7 mouse cellular contexts compared by ENCODE assay signal in genomic region chr6:11908170-11908569, GRCm38 (mm10). TPM values are rescaled to one million over a fixed set of nuclear protein-coding genes. Genes with fewer than 3 reads are reported as not detected.
DNase-seq lines count a peak whose midpoint lies in the region; ATAC-seq and TF ChIP-seq lines count a peak whose summit lies in the region.

No protein-coding gene starts in this region.

- no peaks in the 10 kb centered on the region for H3K9me3 ChIP-seq in lung, embryonic 14.5 days (ENCODE audit: low read depth, low read length)
- no peaks in the 10 kb centered on the region for H3K9me3 ChIP-seq in hindbrain, postnatal 0 days (ENCODE audit: low read length)

- DNase-seq in lung, embryonic 14.5 days, result peak; percentile 27
- DNase-seq in lung, postnatal 10 days, result no peak
- DNase-seq in embryo, embryonic 10 days (ENCODE audit: low spot score), result peak; percentile 6
- peak; percentile 9 for DNase-seq in hindbrain, postnatal 0 days (ENCODE audit: low spot score)
- peak; percentile 45 for DNase-seq in naive thymus-derived CD4-positive, alpha-beta T cell, adult 2 months (ENCODE audit: low read depth)
- DNase-seq in adrenal gland, postnatal 10 days, result no peak
- DNase-seq in cerebellum, adult 9-10 months, result no peak

- peak overlapping the region; percentile 64 for H3K4me2 ChIP-seq in lung, embryonic 14.5 days
- H3K4me2 ChIP-seq in hindbrain, postnatal 0 days (ENCODE audit: low read depth, low read length), result peak overlapping the region; percentile 70

- TF ChIP-seq CTCF in lung, embryonic 14.5 days (IDR thresholded peaks at IDR 0.05; ENCODE audit: low read depth), result no peak
- TF ChIP-seq CTCF in hindbrain, postnatal 0 days (IDR thresholded peaks at IDR 0.05; ENCODE audit: low read depth), result peak; percentile 22

- peak overlapping the region; percentile 79 for H3K27ac ChIP-seq in lung, embryonic 14.5 days (ENCODE audit: low read depth)
- peak overlapping the region; percentile 89; the same call in 1 of the 2 replicates for H3K27ac ChIP-seq in hindbrain, postnatal 0 days

- no peaks in the 10 kb centered on the region for H3K27me3 ChIP-seq in lung, embryonic 14.5 days (ENCODE audit: insufficient read depth, low read length)
- no peaks in the 10 kb centered on the region for H3K27me3 ChIP-seq in hindbrain, postnatal 0 days (ENCODE audit: insufficient read depth, low read length)

- H3K4me1 ChIP-seq in lung, embryonic 14.5 days (ENCODE audit: insufficient read depth), result no peaks in the 10 kb centered on the region; the same call in 1 of the 2 replicates
- peaks cover 14% of the 10 kb centered on the region for H3K4me1 ChIP-seq in hindbrain, postnatal 0 days (ENCODE audit: insufficient read depth, low read length)

- peaks cover 17% of the 10 kb centered on the region for H3K36me3 ChIP-seq in lung, embryonic 14.5 days (ENCODE audit: insufficient read depth)
- peaks cover 3% of the 10 kb centered on the region; the same call in 1 of the 2 replicates for H3K36me3 ChIP-seq in hindbrain, postnatal 0 days (ENCODE audit: insufficient read depth, low read length)

- ATAC-seq in lung, embryonic 14.5 days (ENCODE audit: insufficient read depth), result no peak
- ATAC-seq in hindbrain, postnatal 0 days, result no peak

- WGBS in lung, embryonic 14.5 days, result 24% methylated on average over 7 of the region's 7 CpGs
- WGBS in hindbrain, postnatal 0 days, result 27% methylated on average over 7 of the region's 7 CpGs

- H3K4me3 ChIP-seq in lung, embryonic 14.5 days (ENCODE audit: low read depth, low read length), result peak overlapping the region; percentile 73
- H3K4me3 ChIP-seq in hindbrain, postnatal 0 days (ENCODE audit: low read length), result peak overlapping the region; percentile 82

- peak overlapping the region; percentile 87 for H3K9ac ChIP-seq in lung, embryonic 14.5 days
- peak overlapping the region; percentile 91 for H3K9ac ChIP-seq in hindbrain, postnatal 0 days (replicated peaks; ENCODE audit: low read length)

RNA-seq across cellular contexts. Expression of gene Phf14, which starts 0.6 kb away (rescaled TPM):
- 71.6 and 75.9 TPM in 2 replicates for polyA plus RNA-seq in lung, embryonic 14.5 days (2014; fragmentation: Nextera tagmentation; extraction: Ambion mirVana)
- 81.5 and 84.4 TPM in 2 replicates for total RNA-seq in hindbrain, postnatal 0 days (2014; rRNA removed)
- polyA plus RNA-seq in hindbrain, postnatal 0 days (2015; fragmentation: Nextera tagmentation; extraction: Ambion mirVana), result 86.2 and 89.3 TPM in 2 replicates
- 10 to 100 TPM; 42.3 to 60.8 TPM for total RNA-seq in adrenal gland, postnatal 10 days (2021)

RNA-seq across cellular contexts. Expression of gene Ndufa4, which starts 0.9 kb away (rescaled TPM):
- 968 and 977 TPM in 2 replicates for polyA plus RNA-seq in lung, embryonic 14.5 days (2014; fragmentation: Nextera tagmentation; extraction: Ambion mirVana)
- total RNA-seq in hindbrain, postnatal 0 days (2014; rRNA removed), result 640 and 701 TPM in 2 replicates
- 1,722 and 1,741 TPM in 2 replicates for polyA plus RNA-seq in hindbrain, postnatal 0 days (2015; fragmentation: Nextera tagmentation; extraction: Ambion mirVana)
- 1,000 to 10,000 TPM; 1,742 to 1,777 TPM for total RNA-seq in adrenal gland, postnatal 10 days (2021)

Comparison
In these comparisons a context has a peak if more than half of its experiments do, and no peak if none do; other contexts are left out.
1. DNase-seq: peak in lung, embryonic 14.5 days (single experiment), embryo, embryonic 10 days (single experiment), hindbrain, postnatal 0 days (single experiment) and naive thymus-derived CD4-positive, alpha-beta T cell, adult 2 months (single experiment); none in lung, postnatal 10 days (single experiment), adrenal gland, postnatal 10 days (single experiment) and cerebellum, adult 9-10 months (single experiment).